Mouse (Mus musculus) hindbrain, embryonic 13.5 days (tissue): Measurements from ENCODE around the gene Ccl11. TPM values are rescaled to one million over a fixed set of nuclear protein-coding genes. Genes with fewer than 3 reads are reported as not detected.

Source experiments
- ATAC-seq: fragments of 200-750 bp; cut with Nextera tagmentation; 2 replicates; pipeline ENCODE4 v1.8.0; 2017; ENCODE audit warnings: moderate TSS enrichment; ENCODE audit not compliant: low FRiP score
- H3K27ac ChIP-seq: fragments of 300-500 bp; sonication (generic); 2 replicates; pipeline ENCODE4 v1.5.1; 2015; ENCODE audit warnings: inconsistent platforms, mild to moderate bottlenecking, moderate library complexity
- H3K27me3 ChIP-seq: fragments of 300-500 bp; sonication (generic); 2 replicates; pipeline ENCODE4 v1.6.1; 2015; ENCODE audit warnings: mild to moderate bottlenecking, inconsistent platforms
- H3K36me3 ChIP-seq: fragments of 300-500 bp; sonication (generic); 2 replicates; pipeline ENCODE4 v1.6.1; 2015; ENCODE audit warnings: mild to moderate bottlenecking, inconsistent platforms
- H3K4me1 ChIP-seq: fragments of 300-500 bp; sonication (generic); replicated peaks from 2 replicates; pipeline ENCODE4 v1.6.1; 2015; ENCODE audit warnings: inconsistent platforms
- H3K4me2 ChIP-seq: fragments of 300-500 bp; sonication (generic); 2 replicates; pipeline ENCODE4 v1.6.1; 2015; ENCODE audit warnings: inconsistent platforms, mild to moderate bottlenecking, moderate library complexity
- H3K4me3 ChIP-seq: fragments of 300-500 bp; sonication (generic); 2 replicates; pipeline ENCODE4 v1.5.1; 2015; ENCODE audit warnings: mild to moderate bottlenecking, inconsistent platforms
- H3K9ac ChIP-seq: fragments of 300-500 bp; sonication (generic); 2 replicates; pipeline ENCODE4 v1.6.1; 2015; ENCODE audit warnings: mild to moderate bottlenecking, inconsistent platforms
- H3K9me3 ChIP-seq: fragments of 300-500 bp; sonication (generic); 2 replicates; pipeline ENCODE4 v1.6.1; 2016; ENCODE audit warnings: inconsistent platforms
- WGBS: fragments of 180-500 bp; shearing (Covaris S2); methylation state at CpG from one replicate; pipeline ENCODE4 v1.1.7; 2015; 5-methylcytosine and 5-hydroxymethylcytosine counted together
- polyA plus RNA-seq: library from polyadenylated mRNA; unstranded; fragments of >200 nt; fragmentation: Nextera tagmentation; extraction: Ambion mirVana; gene quantifications from 2 replicates; pipeline ENCODE4 v1.2.1, GENCODE M21; 2015

Ccl11 gene
- 0.16 and 0.48 TPM in 2 replicates for polyA plus RNA-seq

DNA sequence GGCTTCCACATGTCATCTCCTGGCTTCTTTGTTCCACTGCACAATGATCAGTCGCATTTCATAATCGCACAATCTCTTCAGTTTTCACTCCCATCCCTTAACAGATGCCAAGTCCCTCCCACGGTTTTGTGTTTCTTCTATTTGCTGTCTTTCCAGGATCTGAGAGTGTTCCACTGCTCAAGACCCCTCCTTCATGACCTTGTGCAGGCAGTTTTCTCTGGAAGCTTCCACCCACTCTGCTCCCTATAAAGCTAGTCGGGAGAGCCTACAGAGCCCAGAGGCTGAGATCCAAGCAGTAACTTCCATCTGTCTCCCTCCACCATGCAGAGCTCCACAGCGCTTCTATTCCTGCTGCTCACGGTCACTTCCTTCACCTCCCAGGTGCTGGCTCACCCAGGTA is at the start of gene Ccl11:
Ccl11 (plus strand) TSS at position 178 of the 400 bp plus-strand sequence.
- Histone ChIP-seq H3K27ac (no peak within 1 kb of the TSS), H3K36me3 (no peaks in the 10 kb centered on the region), H3K9me3 (no peaks in the 10 kb centered on the region), H3K4me2 (no peak within 1 kb of the TSS), H3K4me1 (no peaks in the 10 kb centered on the region), H3K9ac (no peak within 1 kb of the TSS), H3K4me3 (no peak within 1 kb of the TSS), H3K27me3 (no peaks in the 10 kb centered on the region)
- no peak for ATAC-seq
- WGBS = 85% methylated on average over 6 of the region's 6 CpGs

DNA sequence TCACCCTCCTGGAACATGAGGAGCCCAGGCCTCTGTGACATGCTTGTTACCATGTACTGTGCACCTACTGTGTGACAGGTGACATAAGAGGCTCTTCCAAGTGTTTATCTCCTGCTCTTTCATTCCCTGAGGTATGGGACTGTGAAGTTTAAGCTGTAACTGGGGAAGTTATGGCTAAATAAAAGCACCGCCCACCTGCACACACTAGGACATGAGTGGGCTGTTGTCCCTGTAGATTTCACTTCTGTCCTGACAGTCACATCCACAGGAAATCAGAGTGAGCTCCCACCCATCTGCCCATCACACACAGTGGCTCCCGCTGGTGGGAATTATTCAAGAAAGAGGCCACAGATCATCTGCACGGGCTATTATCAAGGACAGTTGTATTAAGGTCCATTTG is 47.5 kb upstream of the Ccl11 start:
- Histone ChIP-seq H3K4me3 (no peak overlapping the region), H3K9ac (no peak overlapping the region), H3K36me3 (no peaks in the 10 kb centered on the region), H3K9me3 (no peaks in the 10 kb centered on the region), H3K27me3 (no peaks in the 10 kb centered on the region), H3K27ac (no peak overlapping the region), H3K4me1 (peaks cover 16% of the 10 kb centered on the region), H3K4me2 (no peak overlapping the region)
- 94% methylated on average over 3 of the region's 3 CpGs for WGBS
- ATAC-seq = no peak

DNA sequence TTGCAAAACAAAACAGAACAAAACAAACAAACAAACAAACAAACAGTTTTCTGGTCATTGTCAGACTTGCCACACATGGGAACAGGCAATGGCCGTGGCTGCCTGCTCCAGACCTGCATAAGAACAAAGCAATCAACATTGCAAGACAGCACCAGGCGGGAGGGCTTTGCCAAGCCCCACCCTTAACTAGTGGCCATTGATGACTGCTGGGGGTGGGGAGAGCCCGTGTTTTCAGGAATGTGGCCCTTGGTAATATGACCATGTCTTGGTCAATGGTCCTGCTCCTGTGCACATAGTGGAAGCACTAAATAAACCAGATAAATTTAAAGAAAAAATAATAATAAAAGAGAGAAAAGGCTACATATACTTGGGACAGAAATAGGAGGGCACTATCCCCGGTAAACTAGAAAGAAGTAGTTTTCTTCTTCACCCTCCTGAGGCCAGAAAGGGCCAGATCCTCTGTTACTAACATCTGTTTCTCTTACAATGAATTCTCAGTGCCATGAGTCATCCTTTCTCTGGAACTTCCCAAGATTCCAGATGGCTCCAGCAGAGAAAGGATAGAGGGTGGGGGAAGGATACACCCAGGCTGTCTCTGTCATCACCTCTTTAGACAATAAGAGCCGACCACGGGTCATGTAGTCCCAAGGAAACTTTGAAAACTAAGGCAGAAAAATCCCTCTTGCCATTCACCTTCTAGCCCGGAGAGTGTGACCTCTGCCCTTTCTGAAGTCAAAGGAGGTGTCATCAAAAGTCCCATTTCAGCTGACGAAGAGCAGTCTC is 46.0 kb upstream of the Ccl11 start:
- ATAC-seq = no peak
- Histone ChIP-seq H3K36me3 (no peaks in the 10 kb centered on the region), H3K9ac (no peak overlapping the region), H3K4me1 (peaks cover 15% of the 10 kb centered on the region), H3K27me3 (no peaks in the 10 kb centered on the region), H3K4me3 (no peak overlapping the region), H3K9me3 (no peaks in the 10 kb centered on the region), H3K27ac (no peak overlapping the region), H3K4me2 (no peak overlapping the region)
- 49% methylated on average over 8 of the region's 8 CpGs for WGBS

- no peak for ATAC-seq
- H3K4me2 ChIP-seq = no peak overlapping the region
- H3K4me1 ChIP-seq = no peaks in the 10 kb centered on the region
- H3K9me3 ChIP-seq = no peaks in the 10 kb centered on the region
- H3K36me3 ChIP-seq = no peaks in the 10 kb centered on the region
- H3K4me3 ChIP-seq = no peak overlapping the region
- H3K9ac ChIP-seq = no peak overlapping the region
- H3K27ac ChIP-seq = no peak overlapping the region
- H3K27me3 ChIP-seq = no peaks in the 10 kb centered on the region
- WGBS = 24% methylated on average over 1 of the region's 1 CpGs
Measured at GRCm38 (mm10) chr11:82013756-82014155, 43.9 kb upstream of the Ccl11 start.

DNA sequence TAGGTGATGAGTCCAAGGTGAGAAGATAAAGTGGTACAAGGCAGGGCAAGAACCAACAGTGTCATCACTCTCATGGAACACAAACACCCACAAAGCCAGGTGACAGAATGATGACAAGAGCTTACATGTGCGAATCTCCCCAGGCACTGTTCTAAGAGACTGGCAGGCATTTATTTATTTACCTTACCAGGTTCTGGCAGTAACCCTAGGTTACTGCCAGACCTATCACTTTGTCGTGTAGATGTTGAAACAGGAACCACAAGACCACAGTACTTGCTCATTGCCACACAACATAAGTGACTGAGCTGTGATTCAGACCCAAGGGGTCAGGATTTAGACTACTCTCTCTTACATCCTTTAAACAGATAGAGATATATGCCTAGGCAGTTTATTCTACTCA is 42.6 kb upstream of the Ccl11 start:
- no peak overlapping the region for H3K4me2 ChIP-seq
- no peak overlapping the region for H3K27ac ChIP-seq
- H3K9me3 ChIP-seq = no peaks in the 10 kb centered on the region
- H3K4me1 ChIP-seq = 0 out of 2 replicates have a peak, but pooled peaks cover 2% of the 10 kb centered on the region
- no peak overlapping the region for H3K9ac ChIP-seq
- no peak overlapping the region for H3K4me3 ChIP-seq
- ATAC-seq = no peak
- WGBS = 73% methylated on average over 2 of the region's 2 CpGs
- no peaks in the 10 kb centered on the region for H3K36me3 ChIP-seq
- H3K27me3 ChIP-seq = no peaks in the 10 kb centered on the region

- H3K9me3 ChIP-seq = no peaks in the 10 kb centered on the region
- no peak overlapping the region for H3K9ac ChIP-seq
- no peak overlapping the region for H3K4me3 ChIP-seq
- H3K27ac ChIP-seq = no peak overlapping the region
- H3K4me2 ChIP-seq = no peak overlapping the region
- H3K36me3 ChIP-seq = no peaks in the 10 kb centered on the region
- H3K4me1 ChIP-seq = 0 out of 2 replicates have a peak, but pooled peaks cover 2% of the 10 kb centered on the region
- WGBS = 83% methylated on average over 3 of the region's 3 CpGs
- no peak for ATAC-seq
- no peaks in the 10 kb centered on the region for H3K27me3 ChIP-seq
Measured at GRCm38 (mm10) chr11:82016181-82016780, 41.3 kb upstream of the Ccl11 start.

DNA sequence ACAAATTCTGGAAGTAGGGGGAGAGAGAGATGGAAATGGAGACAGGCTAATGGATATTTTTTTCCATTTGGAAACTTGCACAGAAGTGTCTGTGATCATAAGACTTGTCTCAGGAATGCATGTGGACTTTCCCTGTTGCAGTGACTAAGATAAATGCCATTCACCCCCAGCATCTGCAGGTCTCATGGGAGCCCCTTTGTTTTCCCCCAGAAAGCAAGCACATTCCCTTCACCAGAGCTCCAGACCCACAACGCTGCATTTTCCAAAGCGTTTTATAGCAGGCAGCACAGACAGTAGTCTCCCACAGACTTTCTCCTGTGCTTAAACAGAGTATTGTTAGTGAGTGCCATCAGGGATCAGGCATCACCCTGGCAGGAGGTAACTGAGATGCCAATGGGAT is 38.2 kb upstream of the Ccl11 start:
- Histone ChIP-seq H3K36me3 (no peaks in the 10 kb centered on the region), H3K9ac (no peak overlapping the region), H3K4me2 (no peak overlapping the region), H3K4me1 (0 out of 2 replicates have a peak, but pooled peaks cover 2% of the 10 kb centered on the region), H3K4me3 (no peak overlapping the region), H3K27ac (no peak overlapping the region), H3K27me3 (no peaks in the 10 kb centered on the region), H3K9me3 (no peaks in the 10 kb centered on the region)
- no peak for ATAC-seq
- 30% methylated on average over 2 of the region's 2 CpGs for WGBS

GRCm38 (mm10) chr11:82019793-82020192 is 37.8 kb upstream of the Ccl11 start:
- Histone ChIP-seq H3K4me2 (no peak overlapping the region), H3K4me3 (no peak overlapping the region), H3K9me3 (no peaks in the 10 kb centered on the region), H3K36me3 (no peaks in the 10 kb centered on the region), H3K27ac (no peak overlapping the region), H3K27me3 (no peaks in the 10 kb centered on the region), H3K9ac (no peak overlapping the region), H3K4me1 (0 out of 2 replicates have a peak, but pooled peaks cover 2% of the 10 kb centered on the region)
- ATAC-seq = no peak

DNA sequence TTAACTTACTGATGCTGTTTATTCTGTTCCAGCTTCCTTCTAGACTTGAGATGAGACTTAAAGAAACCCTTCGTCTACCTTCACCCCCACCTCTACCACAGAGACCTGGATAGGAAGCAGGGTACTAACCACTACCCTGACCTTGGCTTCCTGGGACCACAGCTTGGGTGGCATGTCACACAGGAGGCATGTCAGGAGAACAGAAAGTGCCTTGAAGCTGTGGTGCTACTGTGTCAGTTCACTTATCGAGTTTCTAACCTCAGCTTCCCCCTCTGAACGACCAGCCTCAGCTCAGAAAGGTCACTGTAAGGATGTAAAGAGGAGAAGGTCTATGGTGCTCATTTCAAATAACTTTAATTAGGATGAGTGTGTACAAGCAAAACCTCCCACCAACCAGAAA is 36.2 kb upstream of the Ccl11 start:
- Histone ChIP-seq H3K4me3 (no peak overlapping the region), H3K4me1 (0 out of 2 replicates have a peak, but pooled peaks cover 2% of the 10 kb centered on the region), H3K27me3 (no peaks in the 10 kb centered on the region), H3K27ac (no peak overlapping the region), H3K9ac (no peak overlapping the region), H3K9me3 (no peaks in the 10 kb centered on the region), H3K4me2 (no peak overlapping the region), H3K36me3 (no peaks in the 10 kb centered on the region)
- WGBS = 77% methylated on average over 3 of the region's 3 CpGs
- ATAC-seq = no peak

- no peaks in the 10 kb centered on the region for H3K27me3 ChIP-seq
- H3K9me3 ChIP-seq = no peaks in the 10 kb centered on the region
- ATAC-seq = no peak
- no peaks in the 10 kb centered on the region for H3K36me3 ChIP-seq
- H3K9ac ChIP-seq = no peak overlapping the region
- WGBS = 86% methylated on average over 6 of the region's 6 CpGs
- 0 out of 2 replicates have a peak, but pooled peaks cover 2% of the 10 kb centered on the region for H3K4me1 ChIP-seq
- H3K4me3 ChIP-seq = no peak overlapping the region
- H3K4me2 ChIP-seq = no peak overlapping the region
- no peak overlapping the region for H3K27ac ChIP-seq
Measured at GRCm38 (mm10) chr11:82022504-82023056, 35.0 kb upstream of the Ccl11 start.

DNA sequence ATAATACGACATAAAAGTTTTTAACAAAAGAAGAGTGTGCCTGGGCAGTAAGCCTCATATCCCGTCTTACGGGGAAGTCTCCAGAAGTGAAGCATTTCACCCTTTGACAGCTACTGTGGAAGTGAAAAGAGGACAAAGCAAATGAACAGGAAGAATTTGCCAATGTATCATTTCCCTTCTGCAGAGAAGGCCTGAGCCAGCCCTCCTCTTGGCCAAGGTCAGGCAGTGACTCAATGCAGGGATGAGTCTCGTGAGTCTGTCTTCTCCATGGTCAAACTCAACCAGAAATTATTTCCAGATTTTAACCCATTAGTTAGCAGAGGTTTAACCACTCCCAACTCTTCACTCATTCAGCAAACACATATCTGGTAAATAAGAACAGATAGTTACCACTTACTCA is 33.9 kb upstream of the Ccl11 start:
- Histone ChIP-seq H3K27me3 (no peaks in the 10 kb centered on the region), H3K9ac (no peak overlapping the region), H3K27ac (no peak overlapping the region), H3K4me1 (0 out of 2 replicates have a peak, but pooled peaks cover 2% of the 10 kb centered on the region), H3K36me3 (no peaks in the 10 kb centered on the region), H3K4me3 (no peak overlapping the region), H3K9me3 (no peaks in the 10 kb centered on the region), H3K4me2 (no peak overlapping the region)
- WGBS = 88% methylated on average over 4 of the region's 4 CpGs
- ATAC-seq = no peak

- no peak for ATAC-seq
- H3K4me3 ChIP-seq = no peak overlapping the region
- no peak overlapping the region for H3K9ac ChIP-seq
- H3K4me2 ChIP-seq = no peak overlapping the region
- H3K27ac ChIP-seq = no peak overlapping the region
- H3K27me3 ChIP-seq = no peaks in the 10 kb centered on the region
- H3K4me1 ChIP-seq = peaks cover 11% of the 10 kb centered on the region
- 85% methylated on average over 2 of the region's 2 CpGs for WGBS
- no peaks in the 10 kb centered on the region for H3K36me3 ChIP-seq
- H3K9me3 ChIP-seq = no peaks in the 10 kb centered on the region
Measured at GRCm38 (mm10) chr11:82030171-82030570, 27.5 kb upstream of the Ccl11 start.
